Mouse (Mus musculus): ENCODE measurements around the gene Adpgk. TPM values are rescaled to one million over a fixed set of nuclear protein-coding genes. Genes with fewer than 3 reads are reported as not detected.

The Adpgk gene
- polyA plus RNA-seq, 1 experiment from 2014 or later = 24.0 TPM

DNA sequence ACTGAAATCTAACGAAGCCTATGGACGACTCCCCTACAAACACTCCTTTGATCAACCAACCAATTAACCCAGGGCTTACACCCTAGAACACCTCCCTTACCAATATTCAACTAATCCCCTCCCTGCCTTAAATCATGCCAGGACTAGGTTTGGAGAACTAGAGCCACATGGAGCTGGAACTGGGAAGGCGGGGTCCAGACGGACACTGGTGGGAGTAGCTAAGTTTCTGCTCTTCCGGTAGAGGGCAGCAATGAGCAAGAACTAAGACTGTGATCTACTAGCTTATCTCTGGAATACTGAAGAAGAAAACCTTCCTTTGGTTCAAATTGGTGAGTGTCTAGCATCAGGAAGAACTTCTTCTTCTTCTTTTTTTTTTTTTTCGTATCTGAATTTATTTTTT is 25.0 kb upstream of the Adpgk start:
- Histone ChIP-seq H3K9ac (ENCODE audit: low read length) (no peak overlapping the region), H3K27ac (replicated peaks in 1 of 2; ENCODE audit: control insufficient read depth in 1 of 2, insufficient read depth in 1 of 2, low read depth in 2 of 2, low read length in 2 of 2) (no peak overlapping the region), H3K36me3 (ENCODE audit: control insufficient read depth, insufficient read depth, low read length) (no peaks in the 10 kb centered on the region), H3K4me2 (ENCODE audit: low read length) (no peak overlapping the region), H3K27me3 (ENCODE audit: control insufficient read depth, insufficient read depth, low read length) (no peaks in the 10 kb centered on the region), H3K4me1 (ENCODE audit: control insufficient read depth in 2 of 2, insufficient read depth in 2 of 2, low read length in 2 of 2) (peaks cover 3 to 4% of the 10 kb centered on the region in 2 experiments; a peak in 3 of 4 replicates), H3K4me3 (ENCODE audit: control insufficient read depth in 1 of 2, insufficient read depth in 1 of 2, low read depth in 1 of 2, low read length in 2 of 2) (no peak overlapping the region), H3K9me3 (ENCODE audit: control insufficient read depth, low read length) (no peaks in the 10 kb centered on the region)
- no peak for ATAC-seq (ENCODE audit: insufficient number of reproducible peaks, insufficient read depth, low FRiP score, low read depth)
- 57% methylated on average over 6 of the region's 6 CpGs for WGBS

DNA sequence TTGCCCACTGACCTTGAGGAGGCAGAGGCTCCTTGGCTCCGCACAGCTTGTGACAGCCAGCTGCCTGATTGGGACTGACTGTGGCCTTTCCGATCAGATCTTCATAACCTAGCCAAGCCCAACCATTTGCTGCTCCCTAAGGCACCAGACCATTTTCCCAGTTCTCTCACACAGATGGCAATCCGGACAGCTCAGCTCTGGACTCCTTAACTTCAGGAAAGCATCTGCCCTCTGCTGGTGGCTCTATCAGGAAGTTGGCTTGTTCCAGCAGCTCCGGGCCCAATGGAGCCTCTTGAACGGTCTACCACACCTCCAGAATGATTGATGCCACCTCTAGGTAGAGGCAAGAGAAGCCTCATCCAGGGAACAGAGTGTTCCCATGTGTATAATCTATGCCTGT is 21.6 kb upstream of the Adpgk start:
- Histone ChIP-seq H3K9ac (ENCODE audit: low read length) (no peak overlapping the region), H3K36me3 (ENCODE audit: control insufficient read depth, insufficient read depth, low read length) (no peaks in the 10 kb centered on the region), H3K4me3 (ENCODE audit: control insufficient read depth in 1 of 2, insufficient read depth in 1 of 2, low read depth in 1 of 2, low read length in 2 of 2) (no peak overlapping the region), H3K9me3 (ENCODE audit: control insufficient read depth, low read length) (no peaks in the 10 kb centered on the region), H3K27ac (replicated peaks in 1 of 2; ENCODE audit: control insufficient read depth in 1 of 2, insufficient read depth in 1 of 2, low read depth in 2 of 2, low read length in 2 of 2) (no peak overlapping the region), H3K27me3 (ENCODE audit: control insufficient read depth, insufficient read depth, low read length) (no peaks in the 10 kb centered on the region), H3K4me1 (ENCODE audit: control insufficient read depth in 2 of 2, insufficient read depth in 2 of 2, low read length in 2 of 2) (peaks cover 8 to 10% of the 10 kb centered on the region in 2 experiments; a peak in 3 of 4 replicates), H3K4me2 (ENCODE audit: low read length) (no peak overlapping the region)
- ATAC-seq (ENCODE audit: insufficient number of reproducible peaks, insufficient read depth, low FRiP score, low read depth) = 0 out of 2 replicates have a peak, but pooled peaks have one; percentile 48
- 12% methylated on average over 5 of the region's 5 CpGs for WGBS

GRCm38 (mm10) chr9:59271081-59271480 is 20.3 kb upstream of the Adpgk start:
- Histone ChIP-seq H3K36me3 (ENCODE audit: control insufficient read depth, insufficient read depth, low read length) (no peaks in the 10 kb centered on the region), H3K4me2 (ENCODE audit: low read length) (no peak overlapping the region), H3K4me1 (ENCODE audit: control insufficient read depth in 2 of 2, insufficient read depth in 2 of 2, low read length in 2 of 2) (peaks cover 8 to 10% of the 10 kb centered on the region in 2 experiments; a peak in 3 of 4 replicates), H3K27ac (replicated peaks in 1 of 2; ENCODE audit: control insufficient read depth in 1 of 2, insufficient read depth in 1 of 2, low read depth in 2 of 2, low read length in 2 of 2) (peak overlapping the region in 1 of 2 experiments; percentile 26; a peak in 2 of 4 replicates), H3K27me3 (ENCODE audit: control insufficient read depth, insufficient read depth, low read length) (no peaks in the 10 kb centered on the region), H3K9me3 (ENCODE audit: control insufficient read depth, low read length) (no peaks in the 10 kb centered on the region), H3K9ac (ENCODE audit: low read length) (no peak overlapping the region), H3K4me3 (ENCODE audit: control insufficient read depth in 1 of 2, insufficient read depth in 1 of 2, low read depth in 1 of 2, low read length in 2 of 2) (no peak overlapping the region)
- no peak for ATAC-seq (ENCODE audit: insufficient number of reproducible peaks, insufficient read depth, low FRiP score, low read depth)
- 31% methylated on average over 4 of the region's 4 CpGs for WGBS

- Histone ChIP-seq H3K4me2 (ENCODE audit: low read length) (peak overlapping the region; percentile 12; the same call in 1 of the 2 replicates), H3K27me3 (ENCODE audit: control insufficient read depth, insufficient read depth, low read length) (no peaks in the 10 kb centered on the region), H3K36me3 (ENCODE audit: control insufficient read depth, insufficient read depth, low read length) (no peaks in the 10 kb centered on the region), H3K4me3 (ENCODE audit: control insufficient read depth in 1 of 2, insufficient read depth in 1 of 2, low read depth in 1 of 2, low read length in 2 of 2) (no peak overlapping the region), H3K9me3 (ENCODE audit: control insufficient read depth, low read length) (no peaks in the 10 kb centered on the region), H3K4me1 (ENCODE audit: control insufficient read depth in 2 of 2, insufficient read depth in 2 of 2, low read length in 2 of 2) (peaks cover 8 to 10% of the 10 kb centered on the region in 2 experiments; a peak in 3 of 4 replicates), H3K9ac (ENCODE audit: low read length) (peak overlapping the region; percentile 2; the same call in 1 of the 2 replicates), H3K27ac (replicated peaks in 1 of 2; ENCODE audit: control insufficient read depth in 1 of 2, insufficient read depth in 1 of 2, low read depth in 2 of 2, low read length in 2 of 2) (peak overlapping the region; percentile 16 to 26; a peak in 2 of 4 replicates)
- no peak; the same call in 1 of the 2 replicates for ATAC-seq (ENCODE audit: insufficient number of reproducible peaks, insufficient read depth, low FRiP score, low read depth)
- 29% methylated on average over 6 of the region's 6 CpGs for WGBS
These were observed 19.6 kb upstream of the Adpgk start for GRCm38 (mm10) chr9:59271711-59272110.

GRCm38 (mm10) chr9:59273199-59273598 is 18.2 kb upstream of the Adpgk start:
- Histone ChIP-seq H3K9me3 (ENCODE audit: control insufficient read depth, low read length) (no peaks in the 10 kb centered on the region), H3K4me3 (ENCODE audit: control insufficient read depth in 1 of 2, insufficient read depth in 1 of 2, low read depth in 1 of 2, low read length in 2 of 2) (no peak overlapping the region), H3K4me1 (ENCODE audit: control insufficient read depth in 2 of 2, insufficient read depth in 2 of 2, low read length in 2 of 2) (peaks cover 8 to 10% of the 10 kb centered on the region in 2 experiments; a peak in 3 of 4 replicates), H3K27me3 (ENCODE audit: control insufficient read depth, insufficient read depth, low read length) (no peaks in the 10 kb centered on the region), H3K36me3 (ENCODE audit: control insufficient read depth, insufficient read depth, low read length) (no peaks in the 10 kb centered on the region), H3K9ac (ENCODE audit: low read length) (no peak overlapping the region), H3K4me2 (ENCODE audit: low read length) (no peak overlapping the region), H3K27ac (replicated peaks in 1 of 2; ENCODE audit: control insufficient read depth in 1 of 2, insufficient read depth in 1 of 2, low read depth in 2 of 2, low read length in 2 of 2) (no peak overlapping the region)
- no peak for ATAC-seq (ENCODE audit: insufficient number of reproducible peaks, insufficient read depth, low FRiP score, low read depth)

DNA sequence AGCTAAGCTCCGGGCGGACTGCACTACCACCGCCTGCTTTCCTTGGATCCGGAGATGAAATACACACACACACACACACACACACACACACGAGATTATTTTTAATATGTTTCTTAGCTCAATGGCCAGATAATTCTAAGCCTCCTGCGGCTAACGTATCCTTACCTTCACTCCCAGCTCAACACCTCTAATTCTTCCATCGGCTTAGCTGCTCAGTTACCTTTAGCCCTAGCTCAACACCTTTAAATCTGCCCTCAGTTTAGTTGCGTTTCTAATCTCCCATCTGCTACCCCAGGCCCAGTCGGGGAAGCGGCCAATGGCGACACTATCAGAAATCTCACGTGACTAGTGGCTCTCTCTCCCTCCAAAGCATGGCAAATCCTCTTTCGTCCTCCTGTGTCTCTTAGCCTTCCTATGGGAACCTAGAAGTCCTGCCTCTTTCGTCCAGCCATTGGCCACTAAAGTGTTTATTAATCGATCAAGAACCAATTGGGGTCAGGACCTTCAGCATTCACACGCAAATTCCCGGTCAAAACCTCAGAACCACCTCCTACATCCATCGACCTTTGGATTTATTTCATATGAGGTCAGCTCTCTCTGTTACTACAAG is 16.4 kb upstream of the Adpgk start:
- Histone ChIP-seq H3K4me2 (ENCODE audit: low read length) (no peak overlapping the region), H3K36me3 (ENCODE audit: control insufficient read depth, insufficient read depth, low read length) (no peaks in the 10 kb centered on the region), H3K9ac (ENCODE audit: low read length) (no peak overlapping the region), H3K27ac (replicated peaks in 1 of 2; ENCODE audit: control insufficient read depth in 1 of 2, insufficient read depth in 1 of 2, low read depth in 2 of 2, low read length in 2 of 2) (no peak overlapping the region), H3K27me3 (ENCODE audit: control insufficient read depth, insufficient read depth, low read length) (no peaks in the 10 kb centered on the region), H3K9me3 (ENCODE audit: control insufficient read depth, low read length) (no peaks in the 10 kb centered on the region), H3K4me1 (ENCODE audit: control insufficient read depth in 2 of 2, insufficient read depth in 2 of 2, low read length in 2 of 2) (peaks cover 5 to 8% of the 10 kb centered on the region in 2 experiments; a peak in 3 of 4 replicates), H3K4me3 (ENCODE audit: control insufficient read depth in 1 of 2, insufficient read depth in 1 of 2, low read depth in 1 of 2, low read length in 2 of 2) (no peak overlapping the region)
- 80% methylated on average over 19 of the region's 19 CpGs for WGBS
- no peak for ATAC-seq (ENCODE audit: insufficient number of reproducible peaks, insufficient read depth, low FRiP score, low read depth)

DNA sequence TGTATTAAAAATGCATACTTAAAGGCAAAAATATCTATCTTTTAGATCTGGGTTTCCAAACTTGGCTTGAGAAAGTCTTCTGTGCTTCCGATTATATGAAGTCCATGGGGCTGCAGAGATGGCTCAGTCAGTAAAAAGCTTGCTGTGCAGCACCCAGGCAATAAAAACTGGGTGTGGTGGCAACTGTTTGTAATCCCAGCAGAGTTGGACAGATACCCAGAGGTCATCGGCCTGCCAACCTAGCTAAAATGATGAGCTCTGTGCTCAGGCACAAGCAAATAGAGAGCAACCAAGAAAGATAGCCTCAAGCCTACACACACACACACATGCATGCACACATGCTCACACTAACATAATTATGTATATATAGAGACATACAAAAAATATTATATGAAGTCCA is 13.2 kb upstream of the Adpgk start:
- Histone ChIP-seq H3K4me3 (ENCODE audit: control insufficient read depth in 1 of 2, insufficient read depth in 1 of 2, low read depth in 1 of 2, low read length in 2 of 2) (no peak overlapping the region), H3K4me2 (ENCODE audit: low read length) (no peak overlapping the region), H3K9ac (ENCODE audit: low read length) (no peak overlapping the region), H3K9me3 (ENCODE audit: control insufficient read depth, low read length) (no peaks in the 10 kb centered on the region), H3K27me3 (ENCODE audit: control insufficient read depth, insufficient read depth, low read length) (no peaks in the 10 kb centered on the region), H3K4me1 (ENCODE audit: control insufficient read depth in 2 of 2, insufficient read depth in 2 of 2, low read length in 2 of 2) (no peaks in the 10 kb centered on the region; a peak in 1 of 4 replicates), H3K27ac (replicated peaks in 1 of 2; ENCODE audit: control insufficient read depth in 1 of 2, insufficient read depth in 1 of 2, low read depth in 2 of 2, low read length in 2 of 2) (no peak overlapping the region), H3K36me3 (ENCODE audit: control insufficient read depth, insufficient read depth, low read length) (no peaks in the 10 kb centered on the region)
- no peak for ATAC-seq (ENCODE audit: insufficient number of reproducible peaks, insufficient read depth, low FRiP score, low read depth)
- WGBS = 90% methylated on average over 2 of the region's 2 CpGs

GRCm38 (mm10) chr9:59278694-59279093 is 12.7 kb upstream of the Adpgk start:
- no peak for ATAC-seq (ENCODE audit: insufficient number of reproducible peaks, insufficient read depth, low FRiP score, low read depth)
- H3K4me2 ChIP-seq (ENCODE audit: low read length) = no peak overlapping the region
- H3K4me1 ChIP-seq (ENCODE audit: control insufficient read depth in 2 of 2, insufficient read depth in 2 of 2, low read length in 2 of 2) = no peaks in the 10 kb centered on the region; a peak in 1 of 4 replicates
- no peak overlapping the region for H3K9ac ChIP-seq (ENCODE audit: low read length)
- no peaks in the 10 kb centered on the region for H3K27me3 ChIP-seq (ENCODE audit: control insufficient read depth, insufficient read depth, low read length)
- WGBS = 65% methylated on average over 5 of the region's 5 CpGs
- no peaks in the 10 kb centered on the region for H3K9me3 ChIP-seq (ENCODE audit: control insufficient read depth, low read length)
- H3K4me3 ChIP-seq (ENCODE audit: control insufficient read depth in 1 of 2, insufficient read depth in 1 of 2, low read depth in 1 of 2, low read length in 2 of 2) = no peak overlapping the region
- no peak overlapping the region for H3K27ac ChIP-seq (replicated peaks in 1 of 2; ENCODE audit: control insufficient read depth in 1 of 2, insufficient read depth in 1 of 2, low read depth in 2 of 2, low read length in 2 of 2)
- H3K36me3 ChIP-seq (ENCODE audit: control insufficient read depth, insufficient read depth, low read length) = no peaks in the 10 kb centered on the region
